In the genomic region with DNA sequence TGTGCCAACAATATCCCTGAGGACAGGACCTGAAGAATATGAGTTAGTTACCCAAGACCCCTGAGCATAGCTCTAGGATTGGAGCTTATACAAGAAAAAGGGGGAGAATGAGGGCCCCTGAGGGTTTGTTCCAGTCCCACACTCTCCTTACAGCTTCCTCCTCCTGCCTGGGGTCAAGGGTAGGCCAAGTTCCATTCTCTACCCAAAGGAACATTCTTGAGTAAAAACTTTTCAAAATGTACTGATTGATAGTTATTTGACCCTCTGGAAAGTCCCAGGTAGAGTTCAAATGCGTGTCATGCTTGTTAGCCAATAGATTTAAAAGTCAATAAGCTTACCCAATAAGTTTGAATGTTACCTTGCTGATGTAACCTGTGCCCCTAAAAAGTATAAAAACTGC, we compare ENCODE assay signal across 16 mouse cellular contexts.
"Had no signal": no experiment of that assay in that cellular context is flagged by ENCODE, and none has a peak within 500 bp of the region (broad histone marks: within the 10 kb centered on the region; RNA-seq: fewer than 3 reads in every experiment).

No protein-coding gene starts in this region.

- DNase-seq: lung, adult 2 months; lung, postnatal 14 days; lung, postnatal 36 days; right cerebral cortex, postnatal 14 days; thymus, postnatal 14 days; thymus, postnatal 36 days had no signal

- H3K36me3 ChIP-seq: lung, embryonic 15.5 days; midbrain, embryonic 13.5 days; midbrain, embryonic 15.5 days; neural tube, embryonic 12.5 days; stomach, embryonic 15.5 days had no signal

- H3K27ac ChIP-seq: lung, embryonic 15.5 days; macrophage; midbrain, embryonic 13.5 days; midbrain, embryonic 15.5 days; neural tube, embryonic 12.5 days; stomach, embryonic 15.5 days; stomach, postnatal 0 days had no signal

- H3K27me3 ChIP-seq: lung, embryonic 15.5 days; megakaryocyte, embryonic 14.5 days; midbrain, embryonic 13.5 days; midbrain, embryonic 15.5 days; neural tube, embryonic 12.5 days; stomach, embryonic 15.5 days had no signal

- H3K4me3 ChIP-seq: lung, embryonic 15.5 days; megakaryocyte, embryonic 14.5 days; midbrain, embryonic 13.5 days; midbrain, embryonic 15.5 days; neural tube, embryonic 12.5 days; stomach, embryonic 15.5 days had no signal

- H3K9ac ChIP-seq: lung, embryonic 15.5 days; midbrain, embryonic 13.5 days; midbrain, embryonic 15.5 days; neural tube, embryonic 12.5 days; stomach, embryonic 15.5 days had no signal

- ATAC-seq: lung, postnatal 0 days; midbrain, embryonic 13.5 days; midbrain, embryonic 15.5 days had no signal

- H3K4me2 ChIP-seq: lung, embryonic 15.5 days; midbrain, embryonic 11.5 days; midbrain, embryonic 13.5 days; midbrain, embryonic 15.5 days; neural tube, embryonic 12.5 days; stomach, embryonic 15.5 days had no signal

- H3K4me1 ChIP-seq: lung, embryonic 15.5 days; megakaryocyte, embryonic 14.5 days; midbrain, embryonic 13.5 days; midbrain, embryonic 15.5 days; neural tube, embryonic 12.5 days; stomach, embryonic 15.5 days had no signal

- H3K9me3 ChIP-seq: lung, embryonic 15.5 days; midbrain, embryonic 13.5 days; midbrain, embryonic 15.5 days; neural tube, embryonic 12.5 days; stomach, embryonic 15.5 days had no signal
